Mouse (Mus musculus) G1E (cell line): ENCODE results near the gene Csf3.

Source experiments
- CTCF ChIP-seq: IDR thresholded peaks from 2 replicates; pipeline ENCODE4 v1.5.1; 2012; ENCODE audit warnings: low read depth, low read length, inconsistent platforms, mixed read lengths
- TAL1 ChIP-seq: conservative IDR thresholded peaks from 2 replicates; pipeline ENCODE4 v1.6.1; 2012; ENCODE audit warnings: low read depth, low read length, inconsistent platforms, mixed read lengths

- no peak for TF ChIP-seq CTCF
- no peak for TF ChIP-seq TAL1
Measured at GRCm38 (mm10) chr11:98713703-98714102, 12.6 kb downstream of the Csf3 start.
